Mouse (Mus musculus) forebrain, embryonic 10.5 days (tissue): ENCODE measurements around the gene Olfr845. TPM values are rescaled to one million over a fixed set of nuclear protein-coding genes. Genes with fewer than 3 reads are reported as not detected.

Source experiments
- DNase-seq: peaks from one replicate; pipeline ENCODE4 v3.0.0-alpha.2; 2017; ENCODE audit warnings: low spot score; ENCODE audit errors: extremely low spot score
- H3K27ac ChIP-seq: fragments of 300-500 bp; sonication (generic); 2 replicates; pipeline ENCODE4 v1.5.1; 2016; ENCODE audit warnings: mild to moderate bottlenecking
- H3K27me3 ChIP-seq: fragments of 300-500 bp; sonication (generic); 2 replicates; pipeline ENCODE4 v1.6.1; 2016; ENCODE audit warnings: mild to moderate bottlenecking; ENCODE audit not compliant: poor library complexity, severe bottlenecking
- H3K36me3 ChIP-seq: fragments of 300-500 bp; sonication (generic); replicated peaks from 2 replicates; pipeline ENCODE4 v1.6.1; 2016; ENCODE audit warnings: mild to moderate bottlenecking, moderate library complexity
- H3K4me1 ChIP-seq: fragments of 300-500 bp; sonication (generic); 2 replicates; pipeline ENCODE4 v1.6.1; 2016
- H3K4me3 ChIP-seq: fragments of 300-500 bp; sonication (generic); 2 replicates; pipeline ENCODE4 v1.5.1; 2016; ENCODE audit warnings: mild to moderate bottlenecking, moderate library complexity
- H3K9me3 ChIP-seq: fragments of 300-500 bp; sonication (generic); 2 replicates; pipeline ENCODE4 v1.6.1; 2016; ENCODE audit warnings: mild to moderate bottlenecking, moderate library complexity
- WGBS: fragments of 180-500 bp; shearing (Covaris S2); methylation state at CpG from one replicate; pipeline ENCODE4 v1.1.7; 2016; 5-methylcytosine and 5-hydroxymethylcytosine counted together
- polyA plus RNA-seq: library from polyadenylated mRNA; unstranded; fragments of >200 nt; fragmentation: Nextera tagmentation; extraction: Ambion mirVana; gene quantifications from 2 replicates; pipeline ENCODE4 v1.2.1, GENCODE M21; 2016

Olfr845 gene
- polyA plus RNA-seq, result not detected in 2 replicates

DNA sequence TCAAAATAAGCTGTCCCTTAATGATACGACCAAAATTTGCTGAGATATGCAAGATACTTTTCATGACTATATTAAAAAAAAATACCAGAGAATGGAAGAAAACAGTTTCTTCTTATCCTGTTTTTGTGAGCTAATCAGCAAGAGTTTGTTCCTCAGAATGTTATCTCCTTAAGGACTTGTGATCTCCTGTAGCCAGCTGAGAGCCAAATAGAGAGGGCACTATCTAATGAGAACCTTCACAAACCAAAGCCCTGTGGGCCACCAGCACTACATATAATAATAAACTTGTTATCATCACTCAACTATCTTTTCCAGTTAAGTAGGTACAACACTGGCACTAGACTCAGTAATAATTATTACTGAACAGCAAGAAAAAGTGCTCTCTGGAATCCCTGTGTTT lies at the start of gene Olfr845:
Gene Olfr845, plus strand, starts transcription at position 301 of the 400 bp plus-strand sequence.
- no peak for DNase-seq
- Histone ChIP-seq H3K4me1 (no peaks in the 10 kb centered on the region), H3K9me3 (peaks cover 7% of the 10 kb centered on the region; the same call in 1 of the 2 replicates), H3K27ac (no peak within 1 kb of the TSS), H3K27me3 (no peaks in the 10 kb centered on the region), H3K36me3 (no peaks in the 10 kb centered on the region), H3K4me3 (no peak within 1 kb of the TSS)
- WGBS, result 90% methylated on average over 1 of the region's 1 CpGs

- H3K9me3 ChIP-seq, result peaks cover 40% of the 10 kb centered on the region
- no peaks in the 10 kb centered on the region for H3K4me1 ChIP-seq
- DNase-seq, result no peak
- H3K4me3 ChIP-seq, result no peak within 1 kb of the TSS
- H3K27ac ChIP-seq, result no peak within 1 kb of the TSS
- no peaks in the 10 kb centered on the region for H3K36me3 ChIP-seq
- no peaks in the 10 kb centered on the region for H3K27me3 ChIP-seq
These were observed 20.2 kb upstream of the Olfr845 start, which contains the start of gene Olfr844 for GRCm38 (mm10) chr9:19316047-19316446. Gene Olfr844, plus strand, starts transcription at chr9:19316347.

GRCm38 (mm10) chr9:19363905-19364304 lies 27.6 kb downstream of the Olfr845 start, which contains the start of gene Olfr846:
Gene Olfr846, minus strand, starts transcription at chr9:19364005.
- H3K27me3 ChIP-seq, result no peaks in the 10 kb centered on the region
- H3K36me3 ChIP-seq, result no peaks in the 10 kb centered on the region
- no peak within 1 kb of the TSS for H3K27ac ChIP-seq
- H3K4me1 ChIP-seq, result no peaks in the 10 kb centered on the region
- H3K9me3 ChIP-seq, result peaks cover 28% of the 10 kb centered on the region
- WGBS, result 61% methylated on average over 1 of the region's 1 CpGs
- no peak within 1 kb of the TSS for H3K4me3 ChIP-seq
- DNase-seq, result no peak

DNA sequence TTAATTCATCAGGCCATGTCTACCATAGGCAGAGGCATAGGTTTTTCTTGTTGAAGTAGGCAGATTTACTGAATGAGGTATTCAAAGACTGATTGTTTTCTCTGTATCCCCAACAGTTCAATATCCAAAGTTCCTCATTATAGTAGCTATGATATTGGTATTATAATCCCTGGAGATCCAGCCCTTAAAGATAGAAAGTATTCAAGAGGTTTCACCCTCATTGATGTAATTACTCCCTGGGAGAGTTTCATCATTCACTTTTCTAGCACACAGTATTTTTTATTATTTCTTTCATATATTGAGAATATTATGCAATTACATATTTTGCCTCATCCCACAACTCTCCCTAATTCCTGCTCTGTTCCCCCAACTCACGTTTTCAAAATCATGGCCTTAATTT lies 42.3 kb downstream of the Olfr845 start, which contains the start of gene Olfr847:
Gene Olfr847, minus strand, starts transcription at position 101 of the 400 bp plus-strand sequence.
- Histone ChIP-seq H3K27me3 (no peaks in the 10 kb centered on the region), H3K27ac (no peak within 1 kb of the TSS), H3K4me1 (no peaks in the 10 kb centered on the region), H3K9me3 (peaks cover 10% of the 10 kb centered on the region), H3K36me3 (no peaks in the 10 kb centered on the region), H3K4me3 (no peak within 1 kb of the TSS)
- no peak for DNase-seq
- whole genome bisulfite sequencing, result 65% methylated on average over 1 of the region's 1 CpGs

Other genes starting within 250 kb of the Olfr845 start
- not detected in 2 replicates for gene Olfr836, start 216.1 kb upstream of the Olfr845 start, polyA plus RNA-seq
- gene Olfr837, start 200.1 kb upstream of the Olfr845 start, polyA plus RNA-seq, result not detected in 2 replicates
- gene Olfr839-ps1, start 159.1 kb upstream of the Olfr845 start, polyA plus RNA-seq, result not detected in 2 replicates
- not detected in 2 replicates for gene Olfr843, start 84.5 kb upstream of the Olfr845 start, polyA plus RNA-seq
- gene Olfr844, start 20.1 kb upstream of the Olfr845 start, polyA plus RNA-seq, result not detected in 2 replicates
- gene Olfr846, start 27.5 kb downstream of the Olfr845 start, polyA plus RNA-seq, result not detected in 2 replicates
- not detected in 2 replicates for gene Olfr847, start 42.2 kb downstream of the Olfr845 start, polyA plus RNA-seq
- gene Olfr849, start 103.8 kb downstream of the Olfr845 start, polyA plus RNA-seq, result not detected in 2 replicates
- not detected in 2 replicates for gene Olfr850, start 141.8 kb downstream of the Olfr845 start, polyA plus RNA-seq
- not detected in 2 replicates for gene Olfr851, start 156.8 kb downstream of the Olfr845 start, polyA plus RNA-seq
- gene Olfr853, start 204.6 kb downstream of the Olfr845 start, polyA plus RNA-seq, result not detected in 2 replicates
- gene Olfr854, start 230.9 kb downstream of the Olfr845 start, polyA plus RNA-seq, result not detected in 2 replicates
- gene Olfr855, start 246.2 kb downstream of the Olfr845 start, polyA plus RNA-seq, result not detected in 2 replicates